Mouse (Mus musculus) heart, adult 2 months (tissue): Measurements from ENCODE around the gene Phpt1. TPM values are rescaled to one million over a fixed set of nuclear protein-coding genes. Genes with fewer than 3 reads are reported as not detected.

Source experiments
- DNase-seq, 2 experiments: peaks; one replicate each; pipeline ENCODE4 v3.0.0; 2021
- H3K27ac ChIP-seq: fragments of 200-600 bp; 2 replicates; pipeline ENCODE4 v1.8.1; 2022
- H3K27me3 ChIP-seq: fragments of 200-500 bp; 2 replicates; pipeline ENCODE4 v1.6.1; 2012; ENCODE audit warnings: mild to moderate bottlenecking, low read length, inconsistent platforms, mixed read lengths; ENCODE audit not compliant: control insufficient read depth, insufficient read depth
- H3K36me3 ChIP-seq: fragments of 200-500 bp; 2 replicates; pipeline ENCODE4 v1.6.1; 2012; ENCODE audit warnings: low read length, inconsistent platforms; ENCODE audit not compliant: control insufficient read depth, insufficient read depth
- H3K4me1 ChIP-seq: fragments of 200-500 bp; 2 replicates; pipeline ENCODE4 v1.6.1; 2011; ENCODE audit warnings: low read length; ENCODE audit not compliant: control insufficient read depth, insufficient read depth
- H3K4me3 ChIP-seq: fragments of 200-600 bp; 2 replicates; pipeline ENCODE4 v1.8.1; 2022
- H3K79me2 ChIP-seq: fragments of 200-500 bp; replicated peaks from 2 replicates; pipeline ENCODE4 v1.6.1; 2012; ENCODE audit warnings: mild to moderate bottlenecking, inconsistent platforms, low read length, moderate library complexity, mixed read lengths; ENCODE audit not compliant: control insufficient read depth, insufficient read depth
- H3K9ac ChIP-seq: fragments of 200-500 bp; 2 replicates; pipeline ENCODE4 v1.6.1; 2012; ENCODE audit warnings: low read depth, mild to moderate bottlenecking, control low read depth, inconsistent platforms, low read length, mixed read lengths
- CTCF ChIP-seq: fragments of 200-600 bp; IDR thresholded peaks from 2 replicates; pipeline ENCODE4 v1.8.1; 2022; ENCODE audit warnings: antibody characterized with exemption, mild to moderate bottlenecking, moderate library complexity
- EP300 ChIP-seq: fragments of 200-500 bp; IDR thresholded peaks from 2 replicates; pipeline ENCODE4 v1.6.1; 2011; ENCODE audit warnings: low read depth, low read length, control low read depth; ENCODE audit not compliant: insufficient read depth
- POLR2A ChIP-seq: fragments of 200-500 bp; IDR thresholded peaks from 2 replicates; pipeline ENCODE4 v1.6.1; 2011; ENCODE audit warnings: mild to moderate bottlenecking, low read depth, low read length, control low read depth; ENCODE audit not compliant: insufficient read depth
- WGBS: fragments of 180-500 bp; shearing (Covaris S2); methylation state at CpG from one replicate; pipeline ENCODE4 v1.1.7; 2018; 5-methylcytosine and 5-hydroxymethylcytosine counted together
- intact Hi-C: fragments of 180-260 bp; cut with DNase I; formaldehyde crosslinking; loops from one replicate; pipeline ENCODE4 v1.15.1; 2025
- long read RNA-seq: library from polyadenylated mRNA; stranded (forward); transcript quantifications from one replicate; pipeline ENCODE4 v2.0.0, GENCODE M21; 2021
- polyA plus RNA-seq: library from polyadenylated mRNA; depleted of rRNA; stranded (reverse); fragments of >200 nt; gene quantifications from 2 replicates; pipeline ENCODE4 v1.2.3, GENCODE M21; 2012; rRNA removed
- total RNA-seq, 2 experiments: library from RNA; stranded (reverse); gene quantifications; 2 replicates each; pipeline ENCODE4 v1.2.3; 2021

Gene Phpt1
- 10 to 100 TPM; 52.6 to 69.9 TPM for total RNA-seq
- 100 and 101 TPM in 2 replicates for polyA plus RNA-seq
- long read RNA-seq, transcript Phpt1-201 (3 exons, 937 nt) = major isoform, 46 of 51 reads
- long read RNA-seq, partial matches to known transcripts = 2 of 51 reads
- long read RNA-seq, other reads (novel, unspliced or antisense) = 3 of 51 reads

GRCm38 (mm10) chr2:25574579-25575431 is at the start of gene Phpt1, which contains the start of gene Mamdc4:
Gene Phpt1, minus strand, starts transcription at chr2:25575224.
Gene Mamdc4, minus strand, starts transcription at chr2:25574845.
- Histone ChIP-seq H3K27me3 (peaks cover 25% of the 10 kb centered on the region), H3K36me3 (no peaks in the 10 kb centered on the region), H3K9ac (peak within 1 kb of the TSS; percentile 88), H3K27ac (peak within 1 kb of the TSS; percentile 98), H3K4me3 (peak within 1 kb of the TSS; percentile 88), H3K4me1 (peaks cover 1% of the 10 kb centered on the region), H3K79me2 (no peaks in the 10 kb centered on the region)
- peak; percentile 97 to 98 for DNase-seq
- intact Hi-C loops = no loop called here
- no peak for TF ChIP-seq CTCF
- peak; percentile 81 for TF ChIP-seq POLR2A
- TF ChIP-seq EP300 = peak; percentile 41; the same call in 1 of the 2 replicates
- WGBS = 1% methylated on average over 43 of the region's 45 CpGs

- Histone ChIP-seq H3K27ac (peak within 1 kb of the TSS; percentile 83), H3K27me3 (no peaks in the 10 kb centered on the region; the same call in 1 of the 2 replicates), H3K4me3 (peak within 1 kb of the TSS; percentile 60), H3K79me2 (no peaks in the 10 kb centered on the region), H3K9ac (peak within 1 kb of the TSS; percentile 64), H3K36me3 (no peaks in the 10 kb centered on the region), H3K4me1 (peaks cover 2% of the 10 kb centered on the region)
- WGBS = 9% methylated on average over 34 of the region's 34 CpGs
- intact Hi-C loops = no loop called here
- DNase-seq = peak; percentile 87 to 90
- TF ChIP-seq POLR2A = peak; percentile 57
- TF ChIP-seq EP300 = 0 out of 2 replicates have a peak, but pooled peaks have one; percentile 8
- TF ChIP-seq CTCF = peak; percentile 80
These were observed 46.5 kb upstream of the Phpt1 start, which contains the start of gene Tmem141 for GRCm38 (mm10) chr2:25621229-25622200. Gene Tmem141, minus strand, starts transcription at chr2:25622005.

- TF ChIP-seq EP300 (no peak), POLR2A (no peak), CTCF (no peak)
- H3K79me2 ChIP-seq = no peaks in the 10 kb centered on the region
- H3K27me3 ChIP-seq = peaks cover 6% of the 10 kb centered on the region; the same call in 1 of the 2 replicates
- intact Hi-C loops = no loop called here
- 63% methylated on average over 4 of the region's 4 CpGs for WGBS
- H3K9ac ChIP-seq = no peak overlapping the region
- peaks cover 2% of the 10 kb centered on the region for H3K4me1 ChIP-seq
- H3K36me3 ChIP-seq = no peaks in the 10 kb centered on the region
- no peak overlapping the region; the same call in 1 of the 2 replicates for H3K27ac ChIP-seq
- H3K4me3 ChIP-seq = no peak overlapping the region; the same call in 1 of the 2 replicates
- DNase-seq = no peak
These were observed 45.8 kb upstream of the Phpt1 start for GRCm38 (mm10) chr2:25620852-25621228.

- Histone ChIP-seq H3K4me3 (no peak overlapping the region), H3K4me1 (peaks cover 2% of the 10 kb centered on the region), H3K27me3 (peaks cover 7% of the 10 kb centered on the region; the same call in 1 of the 2 replicates), H3K27ac (no peak overlapping the region), H3K36me3 (no peaks in the 10 kb centered on the region), H3K79me2 (no peaks in the 10 kb centered on the region), H3K9ac (no peak overlapping the region)
- intact Hi-C loops = no loop called here
- no peak for DNase-seq
- TF ChIP-seq CTCF (no peak), EP300 (no peak)
- WGBS = 76% methylated on average over 6 of the region's 6 CpGs
These were observed 45.4 kb upstream of the Phpt1 start for GRCm38 (mm10) chr2:25620386-25620785.

GRCm38 (mm10) chr2:25617578-25617977 is 42.6 kb upstream of the Phpt1 start, which contains the start of gene Ccdc183:
Gene Ccdc183, minus strand, starts transcription at chr2:25617678.
- H3K27ac ChIP-seq = no peak within 1 kb of the TSS
- no peak for DNase-seq
- H3K4me1 ChIP-seq = peaks cover 2% of the 10 kb centered on the region
- no peaks in the 10 kb centered on the region for H3K36me3 ChIP-seq
- intact Hi-C loops = no loop called here
- peaks cover 7% of the 10 kb centered on the region; the same call in 1 of the 2 replicates for H3K27me3 ChIP-seq
- TF ChIP-seq CTCF (no peak), EP300 (no peak), POLR2A (no peak)
- H3K4me3 ChIP-seq = no peak within 1 kb of the TSS
- no peak within 1 kb of the TSS for H3K9ac ChIP-seq
- 75% methylated on average over 3 of the region's 3 CpGs for WGBS
- H3K79me2 ChIP-seq = no peaks in the 10 kb centered on the region
